Mouse (Mus musculus) gonadal fat pad, adult 2 months (tissue): ENCODE measurements at regions not wholly inside any gene's neighbourhood (a gene's known extent, or its start where the extent isn't known, plus 50 kb on each side); places are given as distances from the start of the nearest gene placed in this dataset.
"Not testable (repeated sequence)": the region's sequence is repeated elsewhere in the genome, so short reads cannot be mapped to it uniquely, and the experiment has no call there.

ENCODE experiments used
- DNase-seq: peaks from one replicate; pipeline ENCODE4 v3.0.0-alpha.2; 2012; ENCODE audit warnings: low read depth

DNA sequence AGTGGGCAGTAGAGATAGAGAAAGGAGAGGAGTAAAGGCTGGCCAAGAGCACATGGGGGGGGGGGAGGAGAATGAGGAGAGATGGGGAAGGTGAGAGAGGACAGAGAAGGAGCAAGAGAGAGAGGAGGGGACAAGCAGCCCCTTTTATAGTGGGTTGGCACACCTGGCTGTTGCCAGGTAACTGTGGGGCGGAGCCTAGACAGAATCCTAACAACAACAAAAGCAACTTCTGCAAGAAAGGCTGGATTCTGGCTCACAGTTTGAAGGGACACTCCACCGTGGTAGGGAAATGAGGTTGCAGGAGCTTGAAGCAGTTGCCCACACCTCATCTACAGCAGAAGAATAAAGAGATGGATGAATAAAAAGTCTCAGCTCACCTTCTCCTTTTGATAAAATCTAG is 115.1 kb upstream of the Rhobtb1 start:
- no peak for DNase-seq

DNA sequence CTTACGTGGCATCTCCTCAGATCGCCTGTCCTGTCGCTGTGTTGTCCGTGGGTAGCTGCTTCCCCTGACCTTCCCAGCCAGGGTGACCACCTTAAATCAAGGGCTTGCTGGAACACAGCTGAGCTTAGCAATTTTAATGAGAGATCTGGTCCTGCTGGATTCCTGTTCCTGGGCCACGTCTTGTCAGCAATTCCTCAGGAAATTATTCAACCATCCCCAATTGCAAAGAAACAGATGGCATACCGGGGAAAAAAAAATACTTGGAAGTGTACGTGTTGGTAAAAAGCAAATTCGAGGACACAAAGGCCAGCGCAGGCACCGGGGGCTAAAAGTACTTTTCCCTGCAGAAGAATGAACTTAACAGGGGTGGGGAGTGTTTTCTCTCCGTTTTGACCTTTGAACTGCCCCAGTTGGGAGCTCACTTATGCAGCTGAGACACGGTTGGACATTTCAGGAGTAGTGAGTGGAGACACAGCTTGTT is 107.0 kb upstream of the Rhobtb1 start:
- no peak for DNase-seq

DNA sequence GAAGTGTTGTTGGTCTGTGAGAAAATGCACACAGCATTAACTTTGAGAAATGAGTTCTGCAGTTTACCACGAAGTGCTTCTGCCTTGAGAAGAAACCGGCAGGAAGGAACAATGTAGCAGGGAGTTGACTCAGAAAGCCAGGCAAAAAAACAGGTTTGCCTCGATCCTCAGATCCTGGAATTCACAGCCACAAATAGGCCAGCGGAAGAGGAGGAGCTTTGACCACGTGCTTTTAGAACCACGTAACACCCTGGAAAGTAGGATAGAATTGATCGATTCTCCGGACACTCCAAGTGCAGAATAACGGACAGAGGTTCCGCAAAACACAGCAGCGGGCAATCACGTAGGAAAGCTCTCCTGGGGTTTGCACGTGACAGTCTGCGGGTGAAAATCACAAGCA is 106.0 kb upstream of the Rhobtb1 start:
- DNase-seq: no peak

GRCm38 (mm10) chr10:69046008-69046555 is 105.2 kb upstream of the Rhobtb1 start:
- no peak for DNase-seq

GRCm38 (mm10) chr10:69078008-69078407 is 73.2 kb upstream of the Rhobtb1 start:
- no peak for DNase-seq

GRCm38 (mm10) chr10:69086184-69086583 is 65.0 kb upstream of the Rhobtb1 start:
- DNase-seq: no peak

- DNase-seq: no peak
These were observed 59.4 kb upstream of the Rhobtb1 start for GRCm38 (mm10) chr10:69091872-69092271.

DNA sequence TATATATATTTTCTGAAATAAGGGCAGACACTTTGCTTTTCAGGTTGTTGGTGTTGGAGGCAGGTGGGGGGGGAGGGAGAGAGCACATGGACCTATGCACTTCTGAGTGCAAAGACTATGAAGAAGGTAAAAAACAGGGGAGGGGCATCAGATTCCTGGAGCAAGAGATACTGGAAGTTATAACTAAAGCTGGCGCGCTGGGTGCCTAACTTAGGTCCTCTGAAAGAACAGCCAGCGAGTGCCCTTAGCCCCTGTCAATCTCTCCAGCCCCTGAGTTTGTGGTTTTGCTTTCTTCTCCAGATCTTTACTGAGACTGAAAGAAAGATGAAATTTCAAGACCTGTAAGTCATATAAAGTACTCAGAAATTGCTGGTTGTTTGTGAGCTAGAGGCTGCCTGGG is 51.2 kb upstream of the Rhobtb1 start:
- DNase-seq: no peak

DNA sequence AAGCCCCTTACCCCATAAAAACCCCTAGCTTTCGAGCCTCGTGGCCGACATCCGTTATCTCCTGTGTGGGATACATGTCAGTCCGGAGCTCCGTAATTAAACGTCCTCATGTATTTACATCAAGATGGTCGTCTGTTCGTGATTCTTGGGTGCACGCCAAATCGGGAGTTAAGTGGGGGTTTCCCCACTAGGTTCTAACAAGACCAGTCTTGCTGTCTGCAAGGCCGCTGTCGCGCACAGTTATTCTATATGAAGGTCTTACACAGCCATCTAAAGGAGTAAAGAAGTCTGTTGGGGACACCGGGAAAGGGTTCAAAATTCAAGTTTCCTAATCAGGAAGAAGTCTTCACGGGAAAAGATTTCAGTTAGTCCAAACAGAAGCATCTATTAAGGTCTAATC is 50.5 kb upstream of the Rhobtb1 start:
- DNase-seq: not testable (repeated sequence)
